Comparison of ENCODE assay signal across 8 mouse cellular contexts in genomic region chr4:148288055-148288549, GRCm38 (mm10). TPM values are rescaled to one million over a fixed set of nuclear protein-coding genes. Genes with fewer than 3 reads are reported as not detected.
DNase-seq lines count a peak whose midpoint lies in the region; ATAC-seq and TF ChIP-seq lines count a peak whose summit lies in the region.

No protein-coding gene starts in this region.

- peaks cover 60% of the 10 kb centered on the region for H3K27me3 ChIP-seq in E14TG2a.4 (ENCODE audit: insufficient read depth, low read length)
- H3K27me3 ChIP-seq in forebrain, embryonic 11.5 days (ENCODE audit: control insufficient read depth, insufficient read depth, low read length): peaks cover 24% of the 10 kb centered on the region
- peaks cover 54% of the 10 kb centered on the region for H3K27me3 ChIP-seq in heart, embryonic 14.5 days (ENCODE audit: control insufficient read depth, insufficient read depth, low read length)
- H3K27me3 ChIP-seq in kidney, embryonic 16.5 days (ENCODE audit: insufficient read depth, low read length): peaks cover 27% of the 10 kb centered on the region
- H3K27me3 ChIP-seq in limb, embryonic 15.5 days: peaks cover 51% of the 10 kb centered on the region
- H3K27me3 ChIP-seq in midbrain, embryonic 16.5 days (ENCODE audit: control insufficient read depth, insufficient read depth, low read depth, low read length): no peaks in the 10 kb centered on the region
- H3K27me3 ChIP-seq in stomach, embryonic 16.5 days (ENCODE audit: control insufficient read depth, insufficient read depth, low read length): peaks cover 36% of the 10 kb centered on the region

- H3K36me3 ChIP-seq in E14TG2a.4 (ENCODE audit: insufficient read depth, low read length): no peaks in the 10 kb centered on the region
- H3K36me3 ChIP-seq in forebrain, embryonic 11.5 days (ENCODE audit: control insufficient read depth, insufficient read depth, low read length): no peaks in the 10 kb centered on the region
- no peaks in the 10 kb centered on the region for H3K36me3 ChIP-seq in heart, embryonic 14.5 days (ENCODE audit: control insufficient read depth, insufficient read depth, low read length)
- no peaks in the 10 kb centered on the region for H3K36me3 ChIP-seq in kidney, embryonic 16.5 days (ENCODE audit: insufficient read depth, low read length)
- H3K36me3 ChIP-seq in limb, embryonic 15.5 days: no peaks in the 10 kb centered on the region
- H3K36me3 ChIP-seq in midbrain, embryonic 16.5 days (ENCODE audit: control insufficient read depth, insufficient read depth, low read length): no peaks in the 10 kb centered on the region
- H3K36me3 ChIP-seq in stomach, embryonic 16.5 days (ENCODE audit: control insufficient read depth, insufficient read depth, low read length): no peaks in the 10 kb centered on the region

- no peaks in the 10 kb centered on the region for H3K9me3 ChIP-seq in E14TG2a.4 (ENCODE audit: low read length)
- no peaks in the 10 kb centered on the region for H3K9me3 ChIP-seq in forebrain, embryonic 11.5 days (ENCODE audit: control insufficient read depth, low read length)
- no peaks in the 10 kb centered on the region for H3K9me3 ChIP-seq in heart, embryonic 14.5 days (ENCODE audit: control insufficient read depth, low read length)
- H3K9me3 ChIP-seq in kidney, embryonic 16.5 days (ENCODE audit: low read length): no peaks in the 10 kb centered on the region
- H3K9me3 ChIP-seq in limb, embryonic 15.5 days: no peaks in the 10 kb centered on the region
- H3K9me3 ChIP-seq in midbrain, embryonic 16.5 days (replicated peaks; ENCODE audit: control insufficient read depth, low read length, poor library complexity, severe bottlenecking): no peaks in the 10 kb centered on the region
- H3K9me3 ChIP-seq in stomach, embryonic 16.5 days (replicated peaks; ENCODE audit: control insufficient read depth, low read length): peaks cover 3% of the 10 kb centered on the region; the same call in 1 of the 2 replicates

- WGBS in forebrain, embryonic 11.5 days: 2% methylated on average over 32 of the region's 32 CpGs
- 2% methylated on average over 31 of the region's 32 CpGs for WGBS in heart, embryonic 14.5 days
- WGBS in kidney, embryonic 16.5 days: 3% methylated on average over 32 of the region's 32 CpGs
- 3% methylated on average over 28 of the region's 32 CpGs for WGBS in limb, embryonic 15.5 days
- under 1% methylated on average over 27 of the region's 32 CpGs for WGBS in midbrain, embryonic 16.5 days
- 3% methylated on average over 32 of the region's 32 CpGs for WGBS in stomach, embryonic 16.5 days

- DNase-seq in c-Kit-positive CD71-positive TER-119-positive erythroid progenitor cells, embryonic 14.5 days (ENCODE audit: low spot score): peak; percentile 45
- peak; percentile 97 for DNase-seq in forebrain, embryonic 11.5 days (ENCODE audit: low spot score)

- ATAC-seq in forebrain, embryonic 11.5 days (replicated peaks; ENCODE audit: low FRiP score): peak; percentile 92
- ATAC-seq in heart, embryonic 14.5 days (ENCODE audit: insufficient number of reproducible peaks, insufficient read depth, low FRiP score, low read depth): peak; percentile 43; the same call in 1 of the 2 replicates
- peak; percentile 87 for ATAC-seq in kidney, embryonic 16.5 days (ENCODE audit: low FRiP score, low TSS enrichment)
- no peak; the same call in 1 of the 2 replicates for ATAC-seq in limb, embryonic 15.5 days (ENCODE audit: insufficient number of reproducible peaks, low FRiP score, low TSS enrichment, low read depth)
- ATAC-seq in midbrain, embryonic 16.5 days: peak; percentile 88
- ATAC-seq in stomach, embryonic 16.5 days (ENCODE audit: insufficient read depth, low FRiP score): peak; percentile 54; the same call in 1 of the 2 replicates

- peaks cover 16% of the 10 kb centered on the region for H3K4me1 ChIP-seq in E14TG2a.4 (replicated peaks; ENCODE audit: low read depth, low read length)
- peaks cover 19% of the 10 kb centered on the region for H3K4me1 ChIP-seq in forebrain, embryonic 11.5 days (replicated peaks; ENCODE audit: control insufficient read depth, insufficient read depth, low read length)
- peaks cover 0 to 5% of the 10 kb centered on the region in 2 experiments; a peak in 2 of 4 replicates for H3K4me1 ChIP-seq in heart, embryonic 14.5 days (ENCODE audit: control insufficient read depth in 2 of 2, insufficient read depth in 2 of 2, low read length in 2 of 2)
- H3K4me1 ChIP-seq in kidney, embryonic 16.5 days (ENCODE audit: insufficient read depth, low read length): no peaks in the 10 kb centered on the region
- peaks cover 15% of the 10 kb centered on the region for H3K4me1 ChIP-seq in limb, embryonic 15.5 days
- peaks cover 41% of the 10 kb centered on the region for H3K4me1 ChIP-seq in midbrain, embryonic 16.5 days (ENCODE audit: control insufficient read depth, insufficient read depth, low read length)
- H3K4me1 ChIP-seq in stomach, embryonic 16.5 days (ENCODE audit: control insufficient read depth, insufficient read depth, low read length): no peaks in the 10 kb centered on the region

- H3K4me3 ChIP-seq in E14TG2a.4 (replicated peaks; ENCODE audit: low read length): peak overlapping the region; percentile 86
- H3K4me3 ChIP-seq in forebrain, embryonic 11.5 days (ENCODE audit: low read depth, low read length): peak overlapping the region; percentile 51
- peak overlapping the region; percentile 26 to 36 for H3K4me3 ChIP-seq in heart, embryonic 14.5 days (ENCODE audit: control insufficient read depth in 1 of 2, insufficient read depth in 1 of 2, low read depth in 1 of 2, low read length in 2 of 2)
- peak overlapping the region; percentile 48 for H3K4me3 ChIP-seq in kidney, embryonic 16.5 days (ENCODE audit: low read length)
- H3K4me3 ChIP-seq in limb, embryonic 15.5 days: peak overlapping the region; percentile 36
- peak overlapping the region; percentile 60 for H3K4me3 ChIP-seq in midbrain, embryonic 16.5 days (ENCODE audit: low read depth, low read length)
- peak overlapping the region; percentile 37 for H3K4me3 ChIP-seq in stomach, embryonic 16.5 days (replicated peaks; ENCODE audit: low read length)

- peak overlapping the region; percentile 66 for H3K9ac ChIP-seq in forebrain, embryonic 11.5 days (ENCODE audit: low read length)
- no peak overlapping the region for H3K9ac ChIP-seq in heart, embryonic 14.5 days (ENCODE audit: low read length)
- H3K9ac ChIP-seq in kidney, embryonic 16.5 days (replicated peaks; ENCODE audit: low read length): peak overlapping the region; percentile 38; the same call in 1 of the 2 replicates
- H3K9ac ChIP-seq in limb, embryonic 15.5 days: no peak overlapping the region
- peak overlapping the region; percentile 74 for H3K9ac ChIP-seq in midbrain, embryonic 16.5 days (ENCODE audit: low read depth, low read length)
- no peak overlapping the region for H3K9ac ChIP-seq in stomach, embryonic 16.5 days (ENCODE audit: low read length)

- H3K27ac ChIP-seq in forebrain, embryonic 11.5 days (ENCODE audit: low read depth, low read length): no peak overlapping the region
- no peak overlapping the region for H3K27ac ChIP-seq in heart, embryonic 14.5 days (replicated peaks in 1 of 2; ENCODE audit: control insufficient read depth in 1 of 2, insufficient read depth in 1 of 2, low read depth in 2 of 2, low read length in 2 of 2)
- no peak overlapping the region for H3K27ac ChIP-seq in kidney, embryonic 16.5 days (ENCODE audit: low read length)
- no peak overlapping the region for H3K27ac ChIP-seq in limb, embryonic 15.5 days
- H3K27ac ChIP-seq in midbrain, embryonic 16.5 days (ENCODE audit: low read length): peak overlapping the region; percentile 69
- no peak overlapping the region for H3K27ac ChIP-seq in stomach, embryonic 16.5 days (ENCODE audit: low read length)

- TF ChIP-seq CTCF in E14TG2a.4 (conservative IDR thresholded peaks at IDR 0.05; ENCODE audit: low read length): peak; percentile 61

- peak overlapping the region; percentile 94 for H3K4me2 ChIP-seq in forebrain, embryonic 11.5 days (ENCODE audit: low read depth, low read length, severe bottlenecking)
- peak overlapping the region; percentile 58 for H3K4me2 ChIP-seq in heart, embryonic 14.5 days (ENCODE audit: low read length)
- peak overlapping the region; percentile 71 for H3K4me2 ChIP-seq in kidney, embryonic 16.5 days (replicated peaks; ENCODE audit: low read depth, low read length)
- H3K4me2 ChIP-seq in limb, embryonic 15.5 days: peak overlapping the region; percentile 72
- H3K4me2 ChIP-seq in midbrain, embryonic 16.5 days (ENCODE audit: low read length): peak overlapping the region; percentile 83
- H3K4me2 ChIP-seq in stomach, embryonic 16.5 days (ENCODE audit: low read depth, low read length): peak overlapping the region; percentile 56

RNA-seq across cellular contexts. Expression of gene Disp3, which starts 0.3 kb away (rescaled TPM):
- polyA plus RNA-seq in forebrain, embryonic 11.5 days (2014; fragmentation: Nextera tagmentation; extraction: Ambion mirVana): 2.3 and 3.0 TPM in 2 replicates
- polyA plus RNA-seq in heart, embryonic 14.5 days (2014; fragmentation: Nextera tagmentation; extraction: Ambion mirVana): 0.04 TPM in 1 of 2 replicates, not detected in the other
- 0.16 and 0.18 TPM in 2 replicates for polyA plus RNA-seq in kidney, embryonic 16.5 days (2015; fragmentation: Nextera tagmentation; extraction: Ambion mirVana)
- polyA plus RNA-seq in limb, embryonic 15.5 days (2015; fragmentation: Nextera tagmentation; extraction: Ambion mirVana): 0.07 and 0.13 TPM in 2 replicates
- polyA plus RNA-seq in midbrain, embryonic 16.5 days (2015; fragmentation: Nextera tagmentation; extraction: Ambion mirVana): 12.4 and 12.7 TPM in 2 replicates
- 0.12 and 0.19 TPM in 2 replicates for polyA plus RNA-seq in stomach, embryonic 16.5 days (2015; fragmentation: Nextera tagmentation; extraction: Ambion mirVana)

Comparison
In these comparisons a context has a peak if more than half of its experiments do, and no peak if none do; other contexts are left out.
1. H3K4me3 ChIP-seq: peak in every context shown above with its lines; median percentile 86 in E14TG2a.4; 60 in midbrain, embryonic 16.5 days; 51 in forebrain, embryonic 11.5 days; 48 in kidney, embryonic 16.5 days; 37 in stomach, embryonic 16.5 days; 36 in limb, embryonic 15.5 days; 31 in heart, embryonic 14.5 days.
2. H3K9ac ChIP-seq: peak in forebrain, embryonic 11.5 days (single experiment), kidney, embryonic 16.5 days (single experiment) and midbrain, embryonic 16.5 days (single experiment); none in heart, embryonic 14.5 days (single experiment), limb, embryonic 15.5 days (single experiment) and stomach, embryonic 16.5 days (single experiment).
3. Peak in every context shown above with its lines, with median percentiles within 50 percentile points of each other: H3K4me2 ChIP-seq.